Mouse (Mus musculus) gastrocnemius, adult 8-10 months (tissue): ENCODE measurements around the gene Slc9a8. TPM values are rescaled to one million over a fixed set of nuclear protein-coding genes. Genes with fewer than 3 reads are reported as not detected.

Source experiments
- DNase-seq, 2 experiments: peaks; one replicate each; pipeline ENCODE4 v3.0.0; 2022; ENCODE audit warnings: low spot score in 2 of 2
- total RNA-seq, 4 experiments: library from RNA; stranded (reverse); gene quantifications; 2 replicates each; pipeline ENCODE4 v1.2.4; 2022

Gene Slc9a8
- total RNA-seq, 4 experiments from 2014 or later: 21.8 to 27.9 (median 24.9) TPM

- no peak for DNase-seq
Measured at GRCm38 (mm10) chr2:167507719-167508385, 86.3 kb downstream of the Slc9a8 start.

- DNase-seq: no peak
Measured at GRCm38 (mm10) chr2:167508569-167508968, 87.1 kb downstream of the Slc9a8 start.

GRCm38 (mm10) chr2:167510485-167510884, 89.0 kb downstream of the Slc9a8 start:
- no peak for DNase-seq

GRCm38 (mm10) chr2:167512365-167512764, 90.9 kb downstream of the Slc9a8 start:
- no peak for DNase-seq

- no peak for DNase-seq
Measured at GRCm38 (mm10) chr2:167512970-167513369, 91.5 kb downstream of the Slc9a8 start.

- DNase-seq: no peak
Measured at GRCm38 (mm10) chr2:167514641-167515040, 93.1 kb downstream of the Slc9a8 start.

GRCm38 (mm10) chr2:167515688-167516087, 94.2 kb downstream of the Slc9a8 start:
- DNase-seq: peak in 1 of 2 experiments; percentile 56

- no peak for DNase-seq
Measured at GRCm38 (mm10) chr2:167519606-167520252, 98.2 kb downstream of the Slc9a8 start.

Other genes starting within 250 kb of the Slc9a8 start
- gene Kcnb1, start 231.6 kb upstream of the Slc9a8 start, total RNA-seq: 10 to 100 TPM; 15.8 to 28.1 (median 25.7) TPM
- gene Ptgis, start 181.1 kb upstream of the Slc9a8 start, total RNA-seq: 1 to 10 TPM; 1.1 to 3.3 (median 1.9) TPM
- gene B4galt5, start 72.5 kb upstream of the Slc9a8 start, total RNA-seq: 10 to 100 TPM in 1 of 4 experiments, 1 to 10 TPM in 3; 6.2 to 13.3 (median 8.8) TPM
- 10 to 100 TPM; 40.8 to 45.8 (median 43.0) TPM for gene Rnf114, start 70.9 kb downstream of the Slc9a8 start, total RNA-seq
- 10 to 100 TPM; 19.9 to 22.6 (median 20.4) TPM for gene Spata2, start 71.2 kb downstream of the Slc9a8 start, total RNA-seq
- gene Snai1, start 116.5 kb downstream of the Slc9a8 start, total RNA-seq: under 1 TPM; 0.24 to 0.94 (median 0.65) TPM
- 100 to 1,000 TPM; 163 to 176 (median 172) TPM for gene Ube2v1, start 210.4 kb downstream of the Slc9a8 start, total RNA-seq
- 10 to 100 TPM in 2 of 4 experiments, 1 to 10 TPM in 2; 5.9 to 14.3 (median 9.0) TPM for gene Gm20431, start 239.8 kb downstream of the Slc9a8 start, total RNA-seq